Mouse (Mus musculus) gonadal fat pad, adult 2 months (tissue): ENCODE measurements around the gene Gpr132. TPM values are rescaled to one million over a fixed set of nuclear protein-coding genes. Genes with fewer than 3 reads are reported as not detected.
A peak's percentile ranks its signal among the peaks of the same experiment; 100 is the strongest.

ENCODE experiments used
- DNase-seq: peaks from one replicate; pipeline ENCODE4 v3.0.0-alpha.2; 2012; ENCODE audit warnings: low read depth
- polyA plus RNA-seq: library from polyadenylated mRNA; depleted of rRNA; stranded (reverse); fragments of >200 nt; gene quantifications from 2 replicates; pipeline ENCODE4 v1.2.3, GENCODE M21; 2012; rRNA removed

Gene Gpr132
- 2.6 and 3.7 TPM in 2 replicates for polyA plus RNA-seq

DNA sequence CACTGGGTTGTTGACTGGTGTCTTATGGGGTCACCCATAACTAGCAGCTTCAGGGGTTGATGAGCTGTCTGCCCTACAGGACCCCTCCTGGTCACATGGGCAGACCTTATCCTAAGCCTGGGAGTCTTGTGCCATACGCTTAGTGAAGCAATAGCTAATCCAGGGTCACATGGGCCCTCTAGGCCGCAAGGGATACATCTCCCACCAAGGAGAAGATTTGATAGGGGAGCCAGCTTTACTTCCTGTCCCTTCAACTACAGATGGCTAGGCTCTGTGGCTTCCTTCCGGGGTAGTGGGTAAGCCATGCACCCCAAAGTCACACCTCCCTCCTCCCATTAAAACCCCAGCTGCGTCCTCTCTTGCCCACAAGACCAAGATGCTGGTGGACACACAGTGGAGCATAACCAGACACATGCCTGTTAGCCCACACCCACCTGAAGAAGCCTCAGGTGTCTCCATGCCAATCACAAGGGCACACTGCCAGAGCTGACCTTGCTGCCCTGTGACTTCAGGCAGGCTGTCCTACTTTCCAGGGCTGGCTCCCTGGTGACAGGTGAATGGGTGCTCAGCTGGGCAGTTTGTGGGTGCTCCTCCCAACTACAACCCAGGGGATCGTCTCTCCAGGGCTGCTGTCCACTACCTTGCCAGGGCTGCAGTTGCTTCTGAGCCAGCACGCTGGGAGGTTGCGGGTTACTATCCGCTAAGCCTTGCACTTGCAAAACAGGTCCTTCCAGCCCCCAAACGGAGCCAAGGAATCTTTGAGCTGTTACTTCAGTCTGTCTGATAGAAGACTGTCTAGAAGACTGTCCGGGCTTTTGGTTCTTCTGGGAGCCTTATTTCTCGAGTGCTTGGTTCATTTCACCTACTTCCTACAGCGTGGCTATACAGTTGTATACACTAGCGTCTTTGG lies at the start of gene Gpr132:
Gpr132 (minus strand) TSS at position 51 of the 910 bp plus-strand sequence.
- peak; percentile 83 for DNase-seq

DNA sequence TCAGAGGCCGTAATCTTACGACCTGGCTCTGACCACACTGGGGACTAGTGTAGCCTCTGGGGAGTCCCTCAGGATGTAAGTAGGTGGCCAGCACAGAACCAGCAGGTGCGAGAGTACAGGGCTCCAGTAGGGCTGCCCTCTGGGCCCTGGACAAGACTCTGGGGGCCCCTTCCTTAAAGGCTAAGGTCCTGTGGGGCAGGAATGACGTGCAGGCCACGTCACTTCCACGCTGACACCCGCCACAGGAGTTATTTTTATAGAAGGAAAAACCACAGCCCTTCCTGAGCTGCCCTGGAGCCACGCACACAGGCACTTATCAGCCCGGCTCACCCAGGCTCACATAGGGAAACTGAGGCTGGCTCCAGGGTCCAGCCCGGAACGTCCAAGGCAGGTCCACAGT lies 49.5 kb upstream of the Gpr132 start:
- no peak for DNase-seq

DNA sequence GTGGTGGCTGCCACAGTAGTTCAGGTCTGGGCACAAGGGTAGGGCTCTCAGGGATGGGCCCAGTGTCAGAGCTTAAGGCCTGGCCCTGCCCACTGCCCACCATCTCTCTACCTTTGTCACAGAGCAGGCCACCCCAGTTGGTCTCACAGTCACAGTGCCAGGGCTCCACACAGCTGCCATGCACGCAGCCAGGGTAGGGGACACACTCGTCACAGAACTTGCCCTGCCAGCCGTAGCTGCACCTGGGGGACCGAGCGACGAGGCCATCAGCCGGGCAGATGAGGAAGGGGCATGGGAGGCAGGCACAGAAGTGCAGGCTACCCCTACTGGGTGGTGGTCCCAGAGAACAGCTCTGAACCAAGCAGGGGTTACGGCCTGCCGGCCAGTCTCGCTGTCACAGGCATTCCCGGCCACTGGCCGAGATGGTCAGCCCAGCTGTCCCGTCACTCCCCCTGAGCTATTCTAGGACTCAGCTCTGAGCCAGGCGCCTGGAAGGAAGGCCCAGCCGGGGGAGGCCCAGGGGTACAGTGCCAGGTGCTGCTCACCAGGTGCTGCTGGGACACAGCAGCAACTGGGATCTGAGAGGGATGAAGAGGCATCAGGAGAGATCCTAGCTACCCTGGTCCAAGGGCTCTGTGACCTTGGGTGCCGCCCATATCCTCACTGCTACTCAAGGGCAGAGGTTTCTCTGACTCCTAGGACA lies 48.8 kb upstream of the Gpr132 start:
- DNase-seq: no peak

DNA sequence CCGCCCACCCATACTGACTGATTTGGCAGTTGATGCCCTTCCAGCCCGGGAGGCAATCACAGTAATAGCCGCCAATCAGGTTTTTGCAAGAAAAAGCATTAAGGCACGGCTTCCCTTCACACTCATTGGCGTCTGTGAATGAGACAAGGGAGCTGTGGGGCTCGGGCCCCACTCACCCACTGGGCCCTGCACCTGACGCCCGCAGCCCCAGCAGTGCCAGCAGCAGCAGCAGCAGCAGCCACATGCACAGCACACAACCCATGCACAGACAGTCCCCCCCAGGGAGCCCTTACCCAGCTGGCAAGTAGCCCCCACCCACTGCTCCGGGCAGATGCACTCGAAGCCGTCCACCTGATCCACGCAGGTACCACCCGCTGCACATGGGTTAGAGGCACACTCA lies 47.6 kb upstream of the Gpr132 start:
- no peak for DNase-seq

DNA sequence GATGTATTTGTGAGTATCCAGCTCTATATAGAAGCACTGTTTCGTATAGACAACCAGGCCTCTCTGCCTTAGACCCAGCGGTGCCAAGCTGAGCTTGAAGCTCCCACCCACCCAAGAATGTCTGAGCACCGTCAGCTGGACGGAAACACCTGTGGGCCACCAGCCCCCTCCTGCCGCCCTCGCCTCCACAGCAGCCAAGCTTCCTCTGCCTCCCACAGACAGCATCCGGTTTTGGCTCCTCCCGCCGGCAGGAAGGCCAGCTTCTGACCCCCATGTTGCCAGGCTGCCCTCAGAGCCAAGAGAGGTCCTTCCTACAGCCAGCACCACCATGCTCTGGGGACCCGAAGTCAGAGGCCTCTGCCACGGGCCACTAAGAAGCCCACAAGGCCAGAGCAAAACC lies 46.5 kb upstream of the Gpr132 start:
- no peak for DNase-seq

DNA sequence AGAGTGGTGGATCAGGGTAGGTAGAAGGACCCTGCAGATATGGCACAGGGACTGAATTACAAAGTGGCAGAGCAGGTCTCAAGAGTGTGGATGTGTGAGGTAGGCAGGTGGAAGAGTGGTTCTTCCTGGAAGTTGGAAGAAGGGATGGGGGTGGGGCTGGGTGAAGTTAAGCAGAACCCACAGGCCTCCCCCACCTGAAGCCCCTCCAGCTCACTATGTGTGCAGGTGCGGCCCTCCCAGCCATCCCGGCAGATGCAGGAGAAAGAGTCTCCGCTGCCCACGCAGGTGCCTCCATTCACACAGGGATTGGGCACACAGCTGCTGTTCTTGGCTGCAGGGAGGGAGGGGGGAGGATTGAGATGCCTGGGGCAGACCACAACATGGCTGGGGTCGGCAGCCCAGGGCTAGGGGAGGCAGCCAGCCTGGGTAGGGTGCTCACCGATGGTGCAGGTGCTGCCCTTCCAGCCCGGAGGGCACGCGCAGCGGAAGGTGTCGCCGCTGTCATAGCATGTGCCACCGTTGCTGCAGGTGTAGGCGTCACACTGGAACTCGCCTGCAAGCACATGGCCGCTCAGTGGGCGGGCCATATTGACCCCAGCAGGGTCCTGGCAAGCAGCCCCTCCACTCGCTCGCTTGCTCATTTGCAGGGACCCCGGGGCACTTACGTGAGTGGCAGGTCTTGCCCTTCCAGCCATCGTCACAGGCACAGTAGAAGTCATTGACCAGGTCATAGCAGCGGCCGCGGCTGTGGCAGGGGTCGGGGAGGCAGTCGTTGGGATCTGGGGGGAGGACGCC lies 45.1 kb upstream of the Gpr132 start:
- DNase-seq: no peak

DNA sequence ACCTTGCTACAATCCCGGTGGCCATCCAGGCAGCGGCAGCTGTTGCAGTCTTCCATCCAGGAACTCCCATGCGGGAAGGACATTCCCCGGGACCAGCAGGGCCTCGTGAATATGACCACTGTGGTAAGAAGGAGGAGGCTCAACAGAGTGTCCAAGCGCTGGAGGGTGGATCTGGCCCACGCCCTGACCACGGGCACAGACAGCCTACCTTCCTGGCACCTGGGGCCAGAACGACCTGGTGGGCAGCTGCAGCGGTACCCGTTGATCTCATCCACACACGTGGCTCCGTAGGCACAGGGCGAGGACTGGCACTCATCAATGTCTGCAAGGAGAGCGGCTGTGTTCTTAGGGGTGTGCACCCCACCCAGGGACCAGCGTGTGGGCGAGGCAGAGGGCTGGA lies 43.7 kb upstream of the Gpr132 start:
- no peak for DNase-seq

DNA sequence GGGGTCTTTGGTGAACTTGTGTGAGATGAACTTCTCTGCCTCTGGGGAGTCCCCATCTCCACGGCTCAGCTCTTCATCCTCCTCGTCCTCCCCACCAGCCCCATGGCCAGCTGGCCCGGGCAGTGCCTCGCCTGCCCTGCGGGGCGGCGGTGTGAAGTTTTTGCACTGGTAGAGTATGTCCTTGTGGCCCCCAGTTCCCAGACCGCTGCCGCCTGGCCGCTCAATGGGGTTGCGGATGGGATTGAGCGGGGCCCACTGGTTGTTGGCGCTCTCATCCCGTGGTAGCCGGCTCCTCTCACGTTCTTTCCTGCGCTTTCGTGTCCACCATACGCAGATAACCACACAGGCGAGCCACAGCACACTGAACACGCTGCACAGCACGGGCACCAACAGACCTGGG lies 41.0 kb upstream of the Gpr132 start:
- DNase-seq: no peak

DNA sequence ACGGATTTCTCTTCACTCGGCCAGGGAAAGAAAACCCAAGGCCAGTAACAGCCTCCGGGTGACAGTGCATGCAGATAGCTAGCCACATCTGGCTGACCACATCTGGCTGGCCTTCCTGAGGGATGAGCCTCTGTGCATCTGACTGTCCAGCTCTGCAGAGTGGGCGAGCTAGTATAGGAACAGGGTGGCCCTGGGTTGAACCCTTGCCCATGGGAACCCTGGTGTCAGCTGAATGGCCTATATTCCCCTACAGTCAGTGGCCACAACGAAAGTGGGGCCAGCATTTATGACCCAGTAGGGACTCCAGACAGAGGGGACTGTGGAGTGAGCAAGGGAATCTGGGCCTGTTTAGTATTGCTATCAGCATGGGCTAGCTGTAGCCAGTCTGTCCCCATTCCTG lies 37.0 kb upstream of the Gpr132 start:
- no peak for DNase-seq

DNA sequence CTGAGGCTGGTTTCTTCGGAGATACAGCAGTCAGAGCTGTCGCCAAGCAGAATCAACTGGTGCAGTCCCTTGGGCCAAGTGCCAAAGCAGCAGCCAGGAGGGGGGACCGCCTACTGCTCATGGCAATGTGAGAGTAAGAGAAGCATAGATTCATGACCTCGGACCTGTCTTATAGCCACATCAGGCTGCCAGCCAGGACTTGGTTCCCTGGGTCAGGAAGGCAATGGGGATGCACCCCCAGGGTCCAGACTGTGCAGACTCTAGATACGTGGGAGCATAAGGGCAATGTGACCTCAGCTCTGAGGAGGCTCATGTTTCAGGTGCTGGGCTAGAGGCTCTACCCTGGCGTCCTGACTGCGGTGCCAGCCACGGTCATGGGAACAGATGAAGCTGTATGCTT lies 35.9 kb upstream of the Gpr132 start:
- no peak for DNase-seq

DNA sequence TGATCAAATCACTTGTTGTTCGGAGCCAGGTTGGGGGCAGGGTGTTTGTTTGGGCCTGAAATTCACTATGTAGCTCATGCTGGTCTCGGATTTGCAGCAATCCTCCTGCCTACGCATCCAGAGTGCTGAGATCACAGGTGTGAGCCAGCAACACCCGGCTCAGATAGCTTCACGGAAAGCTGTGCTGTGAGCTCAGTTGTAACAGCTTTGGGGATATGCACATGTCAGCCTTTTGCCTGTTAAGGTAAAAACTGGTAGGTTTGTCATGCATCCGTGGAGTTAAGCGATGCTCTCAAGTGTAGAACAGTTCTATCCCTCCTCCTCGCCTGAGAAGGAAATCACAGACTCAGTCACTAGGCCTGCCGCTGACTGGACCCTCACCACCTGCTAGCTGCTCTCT lies 32.6 kb upstream of the Gpr132 start:
- DNase-seq: no peak

DNA sequence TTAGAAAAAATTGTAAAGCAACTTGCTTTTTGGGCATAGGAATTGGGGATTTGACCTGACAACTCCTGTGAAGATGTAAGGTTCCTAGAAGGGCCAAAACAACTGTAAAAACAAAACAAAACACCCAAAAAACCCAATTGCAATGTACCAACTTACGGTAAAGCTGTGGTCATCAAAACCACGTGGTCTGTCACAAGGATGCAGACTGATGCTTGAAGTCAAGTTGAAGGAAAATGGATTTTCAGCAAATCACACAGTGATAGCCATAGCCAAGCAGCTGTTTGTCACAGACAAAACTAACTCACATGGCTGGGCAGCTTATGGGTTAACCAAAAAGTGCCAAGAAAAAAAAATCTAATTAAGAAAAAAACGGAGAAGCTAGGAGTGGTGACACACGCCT lies 30.9 kb upstream of the Gpr132 start:
- no peak for DNase-seq

DNA sequence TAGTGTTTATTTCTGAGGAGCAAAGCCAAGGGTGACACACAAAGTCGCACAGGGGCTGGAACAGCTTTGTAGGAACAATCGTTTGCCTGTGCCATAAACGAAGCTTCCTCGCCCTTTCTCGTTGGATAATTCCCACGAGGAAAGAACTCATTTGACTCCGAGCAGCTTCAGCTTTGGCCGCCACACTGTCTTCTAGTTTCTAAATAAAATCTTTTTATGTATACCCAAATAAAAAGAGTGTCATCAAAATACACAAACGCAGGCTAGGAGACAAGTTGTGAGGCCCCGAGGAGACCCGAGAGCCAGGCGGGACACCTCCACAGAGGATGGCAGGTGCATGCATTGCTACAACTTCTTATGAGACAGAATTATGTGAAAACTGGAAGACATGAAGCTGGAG lies 30.3 kb upstream of the Gpr132 start:
- no peak for DNase-seq

DNA sequence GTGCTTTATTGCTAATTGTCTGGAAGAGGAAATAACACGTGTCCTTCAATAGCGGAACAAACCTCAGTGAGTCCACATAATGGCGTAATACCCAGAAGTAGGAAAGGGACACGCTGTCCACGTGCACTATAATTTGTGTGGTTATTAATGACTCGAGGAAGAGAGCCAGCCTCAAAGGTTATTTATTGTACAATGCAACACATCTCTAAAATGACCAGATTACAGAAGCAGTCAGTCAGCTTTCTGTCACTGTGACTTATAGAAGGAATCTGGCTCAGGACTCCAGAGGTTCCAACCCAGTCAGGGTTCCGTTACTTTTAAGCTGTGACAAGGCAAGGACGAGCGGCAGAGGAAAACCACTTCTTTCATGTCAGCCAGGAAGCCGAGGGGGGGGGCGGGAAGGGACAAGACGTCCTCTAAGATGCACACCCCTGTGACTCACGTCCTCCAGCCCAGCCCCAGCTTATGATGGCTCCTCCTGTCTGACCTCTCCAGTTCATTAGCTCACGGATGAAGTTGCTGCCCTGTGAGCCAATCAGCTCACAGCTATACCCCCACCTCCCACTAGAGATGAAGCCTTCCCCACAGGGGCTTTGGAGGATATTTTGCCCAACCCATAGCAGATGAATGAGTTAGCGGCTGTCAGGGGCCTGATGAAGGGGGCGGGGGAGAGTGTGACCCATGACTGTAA lies 29.6 kb upstream of the Gpr132 start:
- DNase-seq: no peak

DNA sequence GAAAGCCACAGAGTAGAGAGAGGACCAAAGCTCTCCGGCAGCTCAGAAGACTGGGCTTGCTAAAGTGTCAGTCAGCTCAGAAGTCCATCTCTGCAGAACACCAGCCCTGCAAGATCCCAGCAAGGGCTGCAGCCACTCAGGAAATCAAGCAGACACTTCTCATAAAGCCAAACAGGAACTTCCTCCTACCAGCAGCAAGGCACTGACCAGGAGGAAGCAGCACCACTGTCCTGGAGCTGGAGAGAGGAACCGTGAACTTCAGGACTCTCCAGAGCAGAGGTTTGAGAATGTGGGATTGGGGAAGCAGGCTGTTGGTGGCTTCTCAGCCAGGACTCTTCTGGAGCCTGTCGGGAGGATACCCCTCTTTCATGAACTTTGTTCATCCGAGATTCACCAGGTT lies 26.9 kb upstream of the Gpr132 start:
- DNase-seq: no peak

DNA sequence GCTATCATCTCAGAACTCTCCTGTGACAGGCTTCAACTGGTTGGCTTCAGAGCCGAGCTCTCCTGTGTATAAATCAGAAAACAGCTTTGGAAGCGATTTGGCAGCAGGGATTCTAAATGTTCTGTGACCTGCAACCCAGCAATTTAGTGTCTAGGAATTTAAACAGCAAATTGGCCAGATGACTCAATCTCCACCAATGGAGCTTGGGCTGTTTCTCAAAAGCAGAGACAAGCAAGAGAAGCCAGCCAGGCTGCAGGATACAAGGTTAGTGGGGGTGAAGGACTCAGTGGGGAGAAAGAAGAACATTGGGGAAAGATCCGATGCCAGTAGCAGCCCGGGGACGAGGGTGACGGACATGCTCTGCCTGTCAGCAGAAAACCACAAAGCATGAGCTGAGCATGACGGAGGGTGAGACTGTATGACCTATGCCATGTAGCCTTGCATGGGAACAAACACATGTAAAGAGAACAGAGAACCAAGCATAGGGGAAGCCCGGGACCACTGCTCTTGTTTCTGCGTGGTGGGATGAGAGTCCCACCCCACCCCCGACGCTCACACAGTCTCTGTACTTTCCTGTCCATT lies 26.4 kb upstream of the Gpr132 start:
- DNase-seq: no peak

DNA sequence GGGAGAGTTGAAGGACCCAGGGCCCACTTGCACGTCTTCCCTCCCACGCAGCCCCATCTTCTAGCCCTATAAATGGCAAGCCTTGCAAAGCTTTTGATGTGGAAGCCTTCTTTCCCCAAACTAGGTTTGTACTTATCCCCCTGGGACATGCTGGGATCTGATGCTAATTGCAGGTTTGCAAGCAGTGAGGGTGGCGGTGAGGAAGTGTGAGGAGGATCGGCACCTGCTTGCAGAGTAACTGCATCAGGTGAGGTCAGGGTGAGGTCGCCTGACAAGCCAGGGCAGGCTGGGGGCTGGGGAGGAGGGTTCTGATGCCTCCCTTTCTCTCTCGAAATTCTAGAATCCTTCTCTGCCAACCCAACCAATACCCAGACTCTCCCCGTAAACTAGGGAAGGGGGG lies 17.4 kb upstream of the Gpr132 start:
- DNase-seq: no peak

DNA sequence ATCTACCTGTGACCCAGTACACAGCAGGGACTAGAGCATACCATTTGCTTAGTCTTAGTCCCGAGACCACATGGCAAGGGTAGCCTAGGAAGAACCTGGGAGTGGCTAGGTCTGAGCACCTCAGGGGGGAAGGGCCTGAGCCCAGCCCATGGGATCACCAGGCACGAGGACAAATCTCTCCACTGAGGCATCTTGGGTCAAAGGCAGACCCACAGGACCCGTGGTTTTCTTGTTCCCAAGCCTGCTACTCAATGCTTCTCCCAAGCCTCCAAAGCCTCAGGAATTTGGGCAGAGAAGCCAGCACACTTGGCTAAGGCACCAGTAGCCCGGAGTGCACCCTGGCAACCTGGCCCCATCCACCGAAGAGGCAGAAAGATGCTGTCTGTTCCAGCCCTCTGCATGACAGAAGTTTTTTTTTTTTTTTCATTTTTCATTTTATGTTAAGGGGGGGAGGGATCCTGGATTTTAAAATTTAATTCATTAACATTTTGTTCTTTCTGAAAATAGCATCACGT lies 13.3 kb upstream of the Gpr132 start:
- DNase-seq: no peak

DNA sequence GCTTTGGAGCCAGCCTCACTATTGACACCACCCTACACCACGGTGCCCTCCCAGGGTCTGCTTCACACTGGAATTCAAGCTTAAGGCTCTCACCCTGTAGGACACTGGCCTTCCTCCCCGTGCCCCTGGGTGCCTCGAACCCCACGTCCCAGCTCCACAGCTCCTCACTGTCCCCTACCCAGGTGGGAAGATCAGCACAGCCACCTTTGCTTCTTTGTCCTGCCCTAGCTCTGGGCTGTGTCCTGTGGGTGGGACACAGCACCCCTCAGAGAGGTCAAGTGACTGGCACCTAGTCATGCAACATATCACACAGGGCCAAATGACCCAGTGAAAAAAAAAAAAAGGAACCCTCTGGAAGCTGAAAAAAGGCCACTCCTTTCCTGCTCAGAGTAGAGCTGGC lies 12.6 kb upstream of the Gpr132 start:
- DNase-seq: no peak

DNA sequence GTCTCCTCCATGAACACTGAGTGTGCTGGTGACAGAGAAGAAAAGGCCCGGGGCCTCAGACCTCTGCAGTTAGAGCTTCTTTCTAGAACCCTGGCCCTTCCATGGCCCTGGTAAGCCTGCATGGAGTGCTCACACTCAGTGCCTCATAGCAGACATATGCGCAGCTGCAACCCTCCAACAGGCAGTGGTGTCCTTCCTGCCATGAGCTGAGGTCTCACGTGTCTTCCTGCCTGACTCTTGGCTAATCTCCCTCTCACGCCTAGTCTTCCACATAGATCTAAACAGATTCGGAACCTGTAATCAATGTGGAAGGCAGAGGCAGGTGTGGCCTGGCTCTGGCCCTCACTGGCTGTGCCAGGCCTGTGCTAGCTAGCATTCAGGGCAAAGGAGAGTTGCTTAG lies 11.7 kb upstream of the Gpr132 start:
- DNase-seq: no peak

DNA sequence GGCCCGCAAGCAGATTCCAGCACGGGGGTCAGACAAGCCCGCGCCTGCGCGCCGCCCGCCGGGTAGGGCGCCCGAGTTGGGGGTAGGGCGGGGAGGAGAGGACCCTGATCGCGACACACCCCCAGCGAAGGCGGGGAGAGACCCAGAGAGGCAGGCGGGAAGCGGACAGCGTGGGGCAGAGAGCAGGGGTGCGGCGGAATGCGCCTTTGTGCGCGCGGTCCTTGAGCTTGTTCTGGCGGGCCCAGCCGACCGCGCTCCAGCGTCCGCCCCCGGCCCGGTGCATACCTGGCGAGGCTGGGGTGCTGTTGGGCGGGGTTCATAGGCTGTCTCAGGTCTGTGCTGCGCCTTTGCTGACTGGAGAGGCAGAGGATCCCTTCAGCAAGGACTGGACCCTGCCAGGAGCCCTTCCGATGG lies 9.6 kb upstream of the Gpr132 start:
- DNase-seq: no peak
